Mouse (Mus musculus) lung, adult 2 months (tissue): Measurements from ENCODE around the gene Zfp768.

Source experiments
- CTCF ChIP-seq: fragments of 200-500 bp; IDR thresholded peaks from 2 replicates; pipeline ENCODE4 v1.5.1; 2011; ENCODE audit warnings: mild to moderate bottlenecking, low read length, control low read depth; ENCODE audit not compliant: insufficient read depth
- POLR2A ChIP-seq: fragments of 200-500 bp; IDR thresholded peaks from 2 replicates; pipeline ENCODE4 v1.6.1; 2011; ENCODE audit warnings: low read depth, mild to moderate bottlenecking, control low read depth, low read length, borderline replicate concordance; ENCODE audit errors: extremely low read depth

DNA sequence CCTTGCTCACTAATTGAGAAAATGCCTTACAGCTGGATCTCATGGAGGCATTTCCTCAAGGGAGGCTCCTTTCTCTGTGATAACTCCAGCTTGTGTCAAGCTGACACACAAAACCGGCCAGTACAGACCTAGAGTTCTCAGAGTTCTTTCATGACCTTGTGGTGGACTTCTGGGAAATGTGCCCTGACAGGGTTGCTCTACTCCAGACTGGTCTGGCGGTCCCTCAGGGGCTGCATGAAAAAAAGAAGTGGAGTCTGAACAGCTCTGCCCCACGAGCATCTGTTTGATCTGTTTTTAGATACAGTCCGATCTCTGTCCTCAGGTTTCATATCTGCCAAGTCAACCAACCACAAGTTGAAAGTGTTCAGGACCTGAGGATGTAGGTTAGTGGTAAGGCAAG lies 7.8 kb downstream of the Zfp768 start:
- TF ChIP-seq POLR2A (no peak), CTCF (no peak)
